Mouse (Mus musculus) CH12.LX (cell line): ENCODE results near the gene Ccdc97.

ENCODE experiments used
- CHD2 ChIP-seq: IDR thresholded peaks from 2 replicates; pipeline ENCODE4 v1.6.1; 2011; ENCODE audit warnings: low read length, improper control_type of control experiment
- CTCF ChIP-seq, 2 experiments: IDR thresholded peaks in 1 of 2; conservative IDR thresholded peaks in 1 of 2; 2 replicates each; pipeline ENCODE4 v1.5.1; 2011 to 2012; ENCODE audit warnings: low read depth in 2 of 2, low read length in 2 of 2, improper control_type of control experiment in 1 of 2, inconsistent platforms in 1 of 2, mild to moderate bottlenecking in 1 of 2, moderate library complexity in 1 of 2
- ELF1 ChIP-seq: IDR thresholded peaks from 2 replicates; pipeline ENCODE4 v1.6.1; 2014; ENCODE audit warnings: low read depth, mild to moderate bottlenecking, inconsistent platforms, low read length, improper control_type of control experiment
- EP300 ChIP-seq: IDR thresholded peaks from 2 replicates; pipeline ENCODE4 v1.6.1; 2011; ENCODE audit warnings: low read length, improper control_type of control experiment
- KAT2A ChIP-seq: IDR thresholded peaks from 2 replicates; pipeline ENCODE4 v1.6.1; 2012; ENCODE audit warnings: low read length, improper control_type of control experiment, inconsistent platforms; ENCODE audit not compliant: insufficient replicate concordance
- MAX ChIP-seq: IDR thresholded peaks from 2 replicates; pipeline ENCODE4 v1.6.1; 2011; ENCODE audit warnings: low read length, improper control_type of control experiment
- MYC ChIP-seq: IDR thresholded peaks from 2 replicates; pipeline ENCODE4 v1.6.1; 2011; ENCODE audit warnings: low read depth, mild to moderate bottlenecking, improper control_type of control experiment, low read length
- POLR2A ChIP-seq: IDR thresholded peaks from 2 replicates; pipeline ENCODE4 v1.6.1; 2011; ENCODE audit warnings: low read depth, mild to moderate bottlenecking, improper control_type of control experiment, low read length
- TCF12 ChIP-seq: IDR thresholded peaks from 2 replicates; pipeline ENCODE4 v1.6.1; 2014; ENCODE audit warnings: low read depth, mild to moderate bottlenecking, inconsistent platforms, low read length, improper control_type of control experiment
- USF2 ChIP-seq: conservative IDR thresholded peaks from 2 replicates; pipeline ENCODE4 v1.6.1; 2011; ENCODE audit warnings: low read depth, low read length, improper control_type of control experiment
- ZC3H11A ChIP-seq: IDR thresholded peaks from 2 replicates; pipeline ENCODE4 v1.6.1; 2012; ENCODE audit warnings: low read depth, mild to moderate bottlenecking, inconsistent platforms, low read length, improper control_type of control experiment

DNA sequence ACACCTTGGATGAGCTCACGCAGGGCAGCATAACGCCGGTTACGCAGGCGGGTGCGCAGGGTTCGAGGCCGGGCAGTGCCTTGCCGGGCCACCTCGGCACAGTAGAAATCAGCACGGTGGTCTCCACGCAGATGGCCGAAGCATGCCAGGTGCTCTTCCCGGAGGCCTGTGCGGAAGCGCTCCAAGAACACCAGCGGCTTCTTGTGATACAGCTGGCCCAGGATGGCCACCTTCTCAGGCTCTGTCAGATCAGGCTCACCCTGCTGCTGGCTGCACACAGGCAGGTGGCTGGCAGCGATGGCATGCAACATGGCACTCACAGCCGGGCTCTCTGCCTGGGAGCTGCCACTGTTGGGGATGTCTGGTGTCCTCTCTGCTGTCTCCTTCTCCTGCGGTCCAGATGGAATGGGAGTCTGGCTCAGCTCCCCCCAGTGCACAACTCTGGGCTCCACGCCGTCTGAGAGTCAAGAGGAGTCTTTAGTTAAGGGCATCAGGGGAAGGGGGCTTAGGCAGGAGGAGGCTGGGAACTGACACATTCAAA, 3.1 kb downstream of the Ccdc97 start:
- TF ChIP-seq CHD2 (no peak), KAT2A (no peak), POLR2A (no peak), CTCF (conservative IDR thresholded peaks at IDR 0.05 in 1 of 2, IDR thresholded peaks at IDR 0.05 in 1 of 2; ENCODE audit: low read depth in 2 of 2, low read length in 2 of 2) (no peak), MAX (no peak), MYC (no peak), ZC3H11A (no peak), USF2 (no peak), ELF1 (no peak), TCF12 (no peak), EP300 (no peak)
